Mouse (Mus musculus): ENCODE data around the gene Tango2.

Gene Tango2

GRCm38 (mm10) chr16:18250828-18251790 is 96.8 kb downstream of the Tango2 start:
- DNase-seq = peak; percentile 16
